Mouse (Mus musculus): Measurements from ENCODE around the gene Zfp449. TPM values are rescaled to one million over a fixed set of nuclear protein-coding genes. Genes with fewer than 3 reads are reported as not detected.
"Not testable (repeated sequence)": the region's sequence is repeated elsewhere in the genome, so short reads cannot be mapped to it uniquely, and the experiment has no call there.

Zfp449 gene
- polyA plus RNA-seq (2015; fragmentation: Nextera tagmentation; extraction: Ambion mirVana): 5.0 and 6.0 TPM in 2 replicates

GRCm38 (mm10) chrX:56346176-56346931, at the start of gene Zfp449:
Gene Zfp449, plus strand, starts transcription at chrX:56346400.
- peak; percentile 97 for ATAC-seq (ENCODE audit: low FRiP score, low read depth)
- no peaks in the 10 kb centered on the region for H3K36me3 ChIP-seq
- peak within 1 kb of the TSS; percentile 50 for H3K4me2 ChIP-seq
- H3K4me1 ChIP-seq (replicated peaks): no peaks in the 10 kb centered on the region; the same call in 1 of the 2 replicates
- H3K9me3 ChIP-seq: no peaks in the 10 kb centered on the region
- H3K27ac ChIP-seq (replicated peaks): peak within 1 kb of the TSS; percentile 59; the same call in 1 of the 2 replicates
- 19% methylated on average over 39 of the region's 39 CpGs for WGBS
- peak within 1 kb of the TSS; percentile 59 for H3K4me3 ChIP-seq
- H3K27me3 ChIP-seq: no peaks in the 10 kb centered on the region
- peak within 1 kb of the TSS; percentile 54 for H3K9ac ChIP-seq

GRCm38 (mm10) chrX:56307597-56307996, 38.6 kb upstream of the Zfp449 start:
- H3K9me3 ChIP-seq: no peaks in the 10 kb centered on the region
- ATAC-seq (ENCODE audit: low FRiP score, low read depth): no peak

DNA sequence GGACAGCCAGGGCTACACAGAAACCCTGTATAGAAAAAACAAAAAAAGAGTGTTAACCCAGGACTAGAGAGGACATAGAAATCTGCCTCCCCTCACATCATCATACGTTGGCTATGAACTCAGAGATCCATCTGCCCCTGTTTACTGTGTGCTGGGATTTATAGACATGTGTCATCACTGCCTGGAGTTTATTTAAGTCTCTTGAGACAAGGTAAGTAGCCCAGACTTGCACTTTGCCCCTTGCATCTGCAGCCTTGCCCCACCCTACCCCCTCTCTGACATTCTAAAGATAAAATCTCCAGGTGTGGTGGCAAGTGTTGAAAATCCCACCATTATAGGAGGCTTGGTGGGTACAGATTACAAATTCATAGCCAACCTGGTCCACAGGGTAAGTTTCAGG, 33.4 kb upstream of the Zfp449 start:
- Histone ChIP-seq H3K4me1 (replicated peaks) (no peaks in the 10 kb centered on the region), H3K9ac (no peak overlapping the region), H3K27ac (replicated peaks) (no peak overlapping the region), H3K9me3 (no peaks in the 10 kb centered on the region), H3K4me3 (no peak overlapping the region), H3K4me2 (no peak overlapping the region), H3K27me3 (no peaks in the 10 kb centered on the region), H3K36me3 (no peaks in the 10 kb centered on the region)
- no peak for ATAC-seq (ENCODE audit: low FRiP score, low read depth)
- 65% methylated on average over 1 of the region's 1 CpGs for WGBS

More at GRCm38 (mm10) chrX:56307597-56307996, 38.6 kb upstream of the Zfp449 start:
- no peak overlapping the region for H3K9ac ChIP-seq
- 83% methylated on average over 5 of the region's 5 CpGs for WGBS
- H3K4me3 ChIP-seq: no peak overlapping the region
- H3K27me3 ChIP-seq: no peaks in the 10 kb centered on the region
- H3K36me3 ChIP-seq: no peaks in the 10 kb centered on the region
- no peak overlapping the region for H3K27ac ChIP-seq (replicated peaks)
- H3K4me2 ChIP-seq: no peak overlapping the region
- H3K4me1 ChIP-seq (replicated peaks): no peaks in the 10 kb centered on the region

DNA sequence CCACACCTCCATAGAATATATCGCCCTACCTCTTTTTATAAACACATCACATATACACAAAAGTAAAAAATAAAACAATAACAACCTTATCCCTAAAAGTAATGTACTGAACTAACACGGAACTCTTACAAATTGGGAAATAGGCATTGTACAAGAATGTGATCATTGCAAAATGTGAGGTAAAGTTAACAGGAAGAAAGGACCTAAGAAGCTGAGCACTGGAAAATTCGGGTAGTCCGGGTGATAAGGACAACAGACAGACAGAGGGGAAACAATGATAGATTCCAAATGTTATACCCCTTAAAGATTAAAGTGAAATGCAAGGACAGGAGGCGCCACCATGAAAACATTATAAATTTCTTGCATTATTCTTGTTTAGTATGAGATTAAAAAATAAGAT, 24.1 kb upstream of the Zfp449 start:
- H3K4me1 ChIP-seq (replicated peaks): no peaks in the 10 kb centered on the region
- no peaks in the 10 kb centered on the region for H3K36me3 ChIP-seq
- H3K27ac ChIP-seq (replicated peaks): no peak overlapping the region
- 86% methylated on average over 5 of the region's 5 CpGs for WGBS
- H3K27me3 ChIP-seq: no peaks in the 10 kb centered on the region
- no peak overlapping the region for H3K9ac ChIP-seq
- no peak overlapping the region for H3K4me3 ChIP-seq
- H3K4me2 ChIP-seq: no peak overlapping the region
- H3K9me3 ChIP-seq: no peaks in the 10 kb centered on the region
- ATAC-seq (ENCODE audit: low FRiP score, low read depth): no peak

GRCm38 (mm10) chrX:56322731-56323130, 23.5 kb upstream of the Zfp449 start:
- Histone ChIP-seq H3K27ac (replicated peaks) (no peak overlapping the region), H3K9ac (no peak overlapping the region), H3K4me3 (no peak overlapping the region), H3K4me2 (no peak overlapping the region), H3K36me3 (no peaks in the 10 kb centered on the region), H3K27me3 (no peaks in the 10 kb centered on the region), H3K9me3 (no peaks in the 10 kb centered on the region), H3K4me1 (replicated peaks) (no peaks in the 10 kb centered on the region)
- ATAC-seq (ENCODE audit: low FRiP score, low read depth): no peak
- 75% methylated on average over 2 of the region's 2 CpGs for WGBS

- H3K4me2 ChIP-seq: no peak overlapping the region
- H3K27ac ChIP-seq (replicated peaks): no peak overlapping the region
- no peaks in the 10 kb centered on the region for H3K27me3 ChIP-seq
- no peak for ATAC-seq (ENCODE audit: low FRiP score, low read depth)
- no peak overlapping the region for H3K4me3 ChIP-seq
- 70% methylated on average over 3 of the region's 3 CpGs for WGBS
- H3K36me3 ChIP-seq: no peaks in the 10 kb centered on the region
- no peaks in the 10 kb centered on the region for H3K4me1 ChIP-seq (replicated peaks)
- H3K9ac ChIP-seq: no peak overlapping the region
- no peaks in the 10 kb centered on the region for H3K9me3 ChIP-seq
Measured at GRCm38 (mm10) chrX:56332046-56332445, 14.2 kb upstream of the Zfp449 start.

GRCm38 (mm10) chrX:56340305-56340704, 5.9 kb upstream of the Zfp449 start:
- ATAC-seq (ENCODE audit: low FRiP score, low read depth): no peak
- Histone ChIP-seq H3K27me3 (no peaks in the 10 kb centered on the region), H3K4me3 (no peak overlapping the region), H3K4me1 (replicated peaks) (no peaks in the 10 kb centered on the region), H3K36me3 (no peaks in the 10 kb centered on the region), H3K9ac (no peak overlapping the region), H3K9me3 (no peaks in the 10 kb centered on the region), H3K4me2 (no peak overlapping the region), H3K27ac (replicated peaks) (no peak overlapping the region)

DNA sequence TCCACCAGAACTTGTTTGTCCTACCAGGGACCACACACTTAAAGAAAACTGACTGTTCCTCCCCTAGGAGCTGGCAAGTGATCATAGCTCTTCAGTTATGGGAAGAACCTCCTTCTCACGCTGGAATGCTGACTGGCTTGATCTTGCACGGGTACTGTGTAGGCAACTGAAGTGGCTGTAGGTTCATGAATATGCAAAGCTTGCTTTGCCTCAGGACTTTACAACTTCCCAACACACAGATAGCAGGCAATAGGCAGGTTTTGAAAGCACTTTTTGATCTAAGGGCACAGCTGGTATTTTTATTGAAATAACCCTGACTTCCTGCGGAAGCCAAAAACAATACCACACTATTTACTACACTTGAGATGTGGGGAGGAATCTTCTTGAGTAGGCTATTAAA, 3.3 kb upstream of the Zfp449 start:
- Histone ChIP-seq H3K36me3 (no peaks in the 10 kb centered on the region), H3K4me3 (no peak overlapping the region), H3K9ac (no peak overlapping the region), H3K4me2 (no peak overlapping the region), H3K4me1 (replicated peaks) (no peaks in the 10 kb centered on the region; the same call in 1 of the 2 replicates), H3K27me3 (no peaks in the 10 kb centered on the region), H3K27ac (replicated peaks) (no peak overlapping the region), H3K9me3 (no peaks in the 10 kb centered on the region)
- WGBS: 77% methylated on average over 3 of the region's 3 CpGs
- ATAC-seq (ENCODE audit: low FRiP score, low read depth): no peak

DNA sequence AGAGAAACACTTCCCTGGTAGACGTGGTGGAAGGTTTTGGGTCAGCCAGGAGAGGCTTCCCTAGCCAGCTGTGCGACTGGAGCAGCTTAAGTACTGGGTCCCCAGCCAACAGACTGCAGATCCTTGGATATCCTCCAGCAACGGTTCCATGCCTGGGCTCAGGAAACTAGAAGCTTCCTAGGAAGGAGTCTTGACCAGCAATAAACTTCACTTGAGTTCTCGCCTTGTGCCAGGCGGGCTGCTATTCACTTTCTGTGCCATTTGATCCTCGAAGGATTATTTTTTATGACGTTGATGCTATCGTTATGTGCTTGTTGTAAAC, 693 bp downstream of the Zfp449 start:
- Histone ChIP-seq H3K4me3 (peak overlapping the region; percentile 59), H3K9me3 (no peaks in the 10 kb centered on the region), H3K9ac (peak overlapping the region; percentile 54), H3K27ac (replicated peaks) (no peak overlapping the region), H3K36me3 (no peaks in the 10 kb centered on the region), H3K27me3 (no peaks in the 10 kb centered on the region), H3K4me2 (peak overlapping the region; percentile 50), H3K4me1 (replicated peaks) (no peaks in the 10 kb centered on the region; the same call in 1 of the 2 replicates)
- WGBS: 50% methylated on average over 8 of the region's 8 CpGs
- ATAC-seq (ENCODE audit: low FRiP score, low read depth): no peak; the same call in 1 of the 2 replicates

- peak; percentile 93 for ATAC-seq (ENCODE audit: low FRiP score, low read depth)
- not testable (repeated sequence) for H3K9me3 ChIP-seq; H3K36me3 ChIP-seq; H3K27me3 ChIP-seq; H3K4me1 ChIP-seq (replicated peaks)
- peak within 1 kb of the TSS; percentile 53 for H3K9ac ChIP-seq
- H3K4me2 ChIP-seq: peak within 1 kb of the TSS; percentile 53
- 18% methylated on average over 48 of the region's 56 CpGs for WGBS
- peak within 1 kb of the TSS; percentile 81 for H3K27ac ChIP-seq (replicated peaks)
- H3K4me3 ChIP-seq: peak within 1 kb of the TSS; percentile 51
Measured at GRCm38 (mm10) chrX:56374431-56375128, 28.4 kb downstream of the Zfp449 start, which contains the start of gene Smim10l2a. Gene Smim10l2a, plus strand, starts transcription at chrX:56374586.

DNA sequence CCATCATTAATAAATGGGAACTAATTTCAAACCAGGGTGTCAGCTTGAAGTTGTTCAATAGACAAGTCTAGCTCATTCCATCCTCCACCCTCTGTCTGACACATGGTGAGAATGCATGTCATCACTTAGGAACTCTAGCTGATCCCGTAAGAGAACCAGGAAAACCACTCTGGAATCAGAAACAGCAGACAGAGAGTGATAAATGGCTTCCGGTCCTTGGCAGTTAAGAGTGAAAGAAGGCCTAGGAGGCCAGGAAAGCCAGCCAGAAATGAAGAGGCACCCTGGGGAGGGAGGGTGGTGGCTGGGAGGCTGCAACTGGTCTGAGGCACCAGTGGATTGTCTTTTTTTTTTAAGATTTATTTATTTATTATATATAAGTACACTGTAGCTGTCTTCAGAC, 34.7 kb downstream of the Zfp449 start:
- no peak overlapping the region for H3K4me3 ChIP-seq
- no peaks in the 10 kb centered on the region for H3K4me1 ChIP-seq (replicated peaks)
- H3K27ac ChIP-seq (replicated peaks): no peak overlapping the region
- H3K9ac ChIP-seq: no peak overlapping the region
- 91% methylated on average over 2 of the region's 2 CpGs for WGBS
- H3K27me3 ChIP-seq: no peaks in the 10 kb centered on the region
- no peak overlapping the region for H3K4me2 ChIP-seq
- H3K9me3 ChIP-seq: no peaks in the 10 kb centered on the region
- H3K36me3 ChIP-seq: no peaks in the 10 kb centered on the region
- ATAC-seq (ENCODE audit: low FRiP score, low read depth): no peak

- H3K36me3 ChIP-seq: no peaks in the 10 kb centered on the region
- H3K4me3 ChIP-seq: no peak overlapping the region
- H3K4me1 ChIP-seq (replicated peaks): no peaks in the 10 kb centered on the region
- ATAC-seq (ENCODE audit: low FRiP score, low read depth): no peak
- WGBS: 80% methylated on average over 2 of the region's 2 CpGs
- no peaks in the 10 kb centered on the region for H3K9me3 ChIP-seq
- H3K4me2 ChIP-seq: no peak overlapping the region
- no peak overlapping the region for H3K27ac ChIP-seq (replicated peaks)
- no peaks in the 10 kb centered on the region for H3K27me3 ChIP-seq
- H3K9ac ChIP-seq: no peak overlapping the region
Measured at GRCm38 (mm10) chrX:56384142-56384541, 37.9 kb downstream of the Zfp449 start.
